Mouse (Mus musculus): ENCODE measurements around the gene Dhx33.

DNA sequence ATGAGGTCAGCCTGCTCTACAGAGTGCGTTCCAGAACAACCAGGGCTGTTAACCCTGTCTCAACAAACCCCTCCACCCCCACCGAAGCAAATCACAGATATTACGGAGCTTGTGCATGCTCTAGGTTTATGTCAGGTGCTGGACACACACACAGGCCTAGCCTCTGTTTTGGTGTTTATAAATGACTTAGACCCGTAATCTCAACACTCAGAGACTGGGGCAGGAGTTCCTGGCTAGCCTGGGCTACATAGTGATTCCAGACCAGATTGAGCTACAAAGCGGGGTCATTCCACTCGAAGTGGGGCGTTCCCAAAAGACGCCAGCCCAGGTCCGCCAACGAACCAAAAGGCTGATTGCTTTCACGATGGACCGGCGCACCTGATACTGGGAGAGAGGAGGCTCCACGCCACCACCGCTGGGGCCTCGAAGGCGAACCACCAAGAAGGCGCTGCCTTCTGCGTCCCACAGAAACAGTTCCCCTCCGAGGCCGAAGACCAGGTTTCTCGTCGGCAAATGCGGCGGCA, 34.9 kb downstream of the Dhx33 start:
- TF ChIP-seq MAX (IDR thresholded peaks at IDR 0.05): no peak
- TF ChIP-seq CTCF (IDR thresholded peaks at IDR 0.05; ENCODE audit: control insufficient read depth, insufficient read depth, insufficient read length): no peak
- TF ChIP-seq MYOG (IDR thresholded peaks at IDR 0.05; ENCODE audit: control insufficient read depth, extremely low read depth, insufficient read length): no peak
- TF ChIP-seq USF1 (IDR thresholded peaks at IDR 0.05; ENCODE audit: low read depth): no peak
